ENCODE assay signal across 13 mouse cellular contexts in genomic region chr1:91144813-91145212, GRCm38 (mm10). TPM values are rescaled to one million over a fixed set of nuclear protein-coding genes. Genes with fewer than 3 reads are reported as not detected.
A peak's percentile ranks its signal among the peaks of the same experiment; 100 is the strongest.
DNase-seq lines count a peak whose midpoint lies in the region; ATAC-seq and TF ChIP-seq lines count a peak whose summit lies in the region.
"Had no signal": no experiment of that assay in that cellular context is flagged by ENCODE, and none has a peak within 500 bp of the region (broad histone marks: within the 10 kb centered on the region; RNA-seq: fewer than 3 reads in every experiment).

Rbm44 (plus strand) TSS chr1:91145089.

- H3K27ac ChIP-seq in heart, postnatal 0 days (ENCODE audit: low read depth), result no peak within 1 kb of the TSS
- H3K27ac ChIP-seq in ES-Bruce4 (ENCODE audit: insufficient read depth, low read length), result no peak within 1 kb of the TSS
- H3K27ac ChIP-seq in liver, embryonic 15.5 days (replicated peaks), result no peak within 1 kb of the TSS
- H3K27ac ChIP-seq in layer of hippocampus, adult 2 months, result no peak within 1 kb of the TSS
- H3K27ac ChIP-seq: hindbrain, embryonic 10.5 days; macrophage had no signal

- intact Hi-C loops in heart, postnatal 10 days (cut with DNase I), result no loop called here
- intact Hi-C loops in left cerebral cortex, postnatal 14 days (cut with DNase I), result no loop called here

- H3K36me3 ChIP-seq in heart, postnatal 0 days (replicated peaks; ENCODE audit: control insufficient read depth, insufficient read depth, low read length), result no peaks in the 10 kb centered on the region
- H3K36me3 ChIP-seq in ES-Bruce4 (ENCODE audit: control insufficient read depth, insufficient read depth, low read length, poor library complexity, severe bottlenecking), result no peaks in the 10 kb centered on the region
- no peaks in the 10 kb centered on the region for H3K36me3 ChIP-seq in liver, embryonic 15.5 days (replicated peaks)
- H3K36me3 ChIP-seq: G1E; hindbrain, embryonic 10.5 days had no signal

- no peak within 1 kb of the TSS for H3K4me3 ChIP-seq in heart, postnatal 0 days (ENCODE audit: low read depth, low read length)
- peak within 1 kb of the TSS; percentile 66 for H3K4me3 ChIP-seq in ES-Bruce4 (ENCODE audit: low read depth, low read length)
- peak within 1 kb of the TSS; percentile 25 for H3K4me3 ChIP-seq in liver, embryonic 15.5 days (replicated peaks)
- no peak within 1 kb of the TSS for H3K4me3 ChIP-seq in layer of hippocampus, adult 2 months
- H3K4me3 ChIP-seq: erythroblast, embryonic 14.5 days; hindbrain, embryonic 10.5 days had no signal

- TF ChIP-seq EP300 in heart, postnatal 0 days (IDR thresholded peaks at IDR 0.05; ENCODE audit: low read depth), result no peak
- TF ChIP-seq EP300 in ES-Bruce4 (IDR thresholded peaks at IDR 0.05; ENCODE audit: insufficient read depth, low read depth, low read length), result no peak

- no peaks in the 10 kb centered on the region for H3K9me3 ChIP-seq in heart, postnatal 0 days (replicated peaks; ENCODE audit: control insufficient read depth, low read length)
- H3K9me3 ChIP-seq in ES-Bruce4 (replicated peaks; ENCODE audit: control insufficient read depth, insufficient read depth, low read length, poor library complexity, severe bottlenecking), result no peaks in the 10 kb centered on the region
- no peaks in the 10 kb centered on the region for H3K9me3 ChIP-seq in liver, embryonic 15.5 days (replicated peaks)
- H3K9me3 ChIP-seq: hindbrain, embryonic 10.5 days had no signal

- peak; percentile 79 for ATAC-seq in heart, postnatal 0 days (ENCODE audit: insufficient read depth, low read depth)
- peak; percentile 74 for ATAC-seq in liver, embryonic 15.5 days (ENCODE audit: insufficient read depth)

- H3K9ac ChIP-seq in heart, postnatal 0 days (replicated peaks; ENCODE audit: low read depth, low read length), result no peak within 1 kb of the TSS
- no peak within 1 kb of the TSS for H3K9ac ChIP-seq in ES-Bruce4 (ENCODE audit: low read depth, poor library complexity, severe bottlenecking)
- H3K9ac ChIP-seq in liver, embryonic 15.5 days, result no peak within 1 kb of the TSS

- TF ChIP-seq POLR2A in ES-Bruce4 (IDR thresholded peaks at IDR 0.05; ENCODE audit: insufficient read depth, low read length), result peak; percentile 28

- no peaks in the 10 kb centered on the region for H3K4me1 ChIP-seq in heart, postnatal 0 days (ENCODE audit: control insufficient read depth, insufficient read depth)
- H3K4me1 ChIP-seq in ES-Bruce4 (ENCODE audit: control insufficient read depth, insufficient read depth, low read length), result no peaks in the 10 kb centered on the region
- no peaks in the 10 kb centered on the region for H3K4me1 ChIP-seq in liver, embryonic 15.5 days (replicated peaks)
- H3K4me1 ChIP-seq: hindbrain, embryonic 10.5 days had no signal

- H3K27me3 ChIP-seq in heart, postnatal 0 days (ENCODE audit: control insufficient read depth, insufficient read depth, low read length), result no peaks in the 10 kb centered on the region
- H3K27me3 ChIP-seq in ES-Bruce4 (ENCODE audit: control insufficient read depth, insufficient read depth, low read length, poor library complexity, severe bottlenecking), result no peaks in the 10 kb centered on the region
- no peaks in the 10 kb centered on the region for H3K27me3 ChIP-seq in liver, embryonic 15.5 days

- 57% methylated on average over 20 of the region's 20 CpGs for WGBS in heart, postnatal 0 days
- WGBS in liver, embryonic 15.5 days (ENCODE audit: insufficient replicate concordance), result 64% methylated on average over 20 of the region's 20 CpGs

- H3K4me2 ChIP-seq in heart, postnatal 0 days (ENCODE audit: low read depth, low read length), result peak within 1 kb of the TSS; percentile 28
- H3K4me2 ChIP-seq in liver, embryonic 15.5 days, result peak within 1 kb of the TSS; percentile 0; the same call in 1 of the 2 replicates

- no peak for DNase-seq in heart, postnatal 0 days (ENCODE audit: low spot score)
- DNase-seq in heart, postnatal 10 days, result no peak
- peak; percentile 25 for DNase-seq in embryo, embryonic 11 days
- DNase-seq in left cerebral cortex, postnatal 14 days (ENCODE audit: low spot score in 2 of 2), result no peak
- DNase-seq in layer of hippocampus, adult 2 months (ENCODE audit: low spot score in 2 of 2), result no peak
- DNase-seq in layer of hippocampus, adult 8-10 months (ENCODE audit: low spot score in 2 of 2), result no peak

- no peak for TF ChIP-seq CTCF in heart, postnatal 0 days (IDR thresholded peaks at IDR 0.05; ENCODE audit: low read depth)
- TF ChIP-seq CTCF in ES-Bruce4 (IDR thresholded peaks at IDR 0.05; ENCODE audit: low read depth, low read length), result no peak
- TF ChIP-seq CTCF in layer of hippocampus, adult 2 months (conservative IDR thresholded peaks at IDR 0.05), result no peak

RNA-seq across cellular contexts. Expression of gene Rbm44, which starts in this region (rescaled TPM):
- total RNA-seq in heart, postnatal 0 days (2014; rRNA removed; ENCODE audit: low replicate concordance), result 0.04 and 4.4 TPM in 2 replicates
- 0.71 and 0.97 TPM in 2 replicates for polyA plus RNA-seq in heart, postnatal 0 days (2015; fragmentation: Nextera tagmentation; extraction: Ambion mirVana)
- under 1 TPM; 0.45 to 0.50 TPM for total RNA-seq in heart, postnatal 10 days (2021)
- 8.3 and 11.9 TPM in 2 replicates for polyA plus RNA-seq in ES-Bruce4 (2011; ENCODE audit: insufficient read depth, insufficient read length, low read depth, missing spikeins)
- polyA plus RNA-seq in liver, embryonic 15.5 days (2015; fragmentation: Nextera tagmentation; extraction: Ambion mirVana), result 0.90 and 1.4 TPM in 2 replicates
- total RNA-seq in left cerebral cortex, postnatal 14 days (2021), result not detected
- not detected for total RNA-seq in layer of hippocampus, adult 2 months (2021)
- total RNA-seq in layer of hippocampus, adult 8-10 months (2022), result under 1 TPM in 1 of 4 experiments, not detected in 3; 0.23 TPM
- polyA plus RNA-seq: erythroblast, embryonic 14.5 days; G1E; large intestine, adult 2 months had no signal

Comparison
In these comparisons a context has a peak if more than half of its experiments do, and no peak if none do; other contexts are left out.
1. H3K4me3 ChIP-seq: peak in ES-Bruce4 (single experiment) and liver, embryonic 15.5 days (single experiment); none in heart, postnatal 0 days (single experiment) and layer of hippocampus, adult 2 months (single experiment).